Mouse (Mus musculus): ENCODE measurements at regions not wholly inside any gene's neighbourhood (a gene's known extent, or its start where the extent isn't known, plus 50 kb on each side); places are given as distances from the start of the nearest gene placed in this dataset.

DNA sequence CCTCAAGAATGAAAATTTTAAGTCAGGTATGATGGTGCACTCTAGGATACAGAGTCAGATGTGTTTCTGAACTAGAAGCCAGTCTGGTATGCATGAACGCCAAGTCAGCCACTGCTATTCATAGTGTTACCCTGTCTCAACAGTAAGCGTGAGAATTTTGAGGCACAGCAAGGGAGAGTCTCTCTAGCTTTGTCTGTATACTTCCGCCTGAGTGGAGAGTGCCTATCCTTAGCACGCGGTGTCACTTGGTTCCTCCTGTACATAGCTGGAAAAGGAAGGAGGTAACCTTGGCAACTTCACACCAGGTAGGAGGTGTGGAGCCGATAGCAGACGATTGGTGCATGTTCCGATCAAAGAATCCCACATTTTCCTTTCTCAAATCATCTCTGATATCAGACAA is 81.3 kb downstream of the Dnajb9 start:
- TF ChIP-seq POLR2A (IDR thresholded peaks at IDR 0.05; ENCODE audit: insufficient read depth, low read depth, low read length) (no peak), CTCF (IDR thresholded peaks at IDR 0.05; ENCODE audit: insufficient read depth, low read depth, low read length) (no peak)
